Mouse (Mus musculus): ENCODE measurements around the gene Actr2. TPM values are rescaled to one million over a fixed set of nuclear protein-coding genes. Genes with fewer than 3 reads are reported as not detected.
"Not testable (repeated sequence)": the region's sequence is repeated elsewhere in the genome, so short reads cannot be mapped to it uniquely, and the experiment has no call there.

Actr2 gene
- 111 and 120 TPM in 2 replicates for polyA plus RNA-seq (2015; fragmentation: Nextera tagmentation; extraction: Ambion mirVana)

DNA sequence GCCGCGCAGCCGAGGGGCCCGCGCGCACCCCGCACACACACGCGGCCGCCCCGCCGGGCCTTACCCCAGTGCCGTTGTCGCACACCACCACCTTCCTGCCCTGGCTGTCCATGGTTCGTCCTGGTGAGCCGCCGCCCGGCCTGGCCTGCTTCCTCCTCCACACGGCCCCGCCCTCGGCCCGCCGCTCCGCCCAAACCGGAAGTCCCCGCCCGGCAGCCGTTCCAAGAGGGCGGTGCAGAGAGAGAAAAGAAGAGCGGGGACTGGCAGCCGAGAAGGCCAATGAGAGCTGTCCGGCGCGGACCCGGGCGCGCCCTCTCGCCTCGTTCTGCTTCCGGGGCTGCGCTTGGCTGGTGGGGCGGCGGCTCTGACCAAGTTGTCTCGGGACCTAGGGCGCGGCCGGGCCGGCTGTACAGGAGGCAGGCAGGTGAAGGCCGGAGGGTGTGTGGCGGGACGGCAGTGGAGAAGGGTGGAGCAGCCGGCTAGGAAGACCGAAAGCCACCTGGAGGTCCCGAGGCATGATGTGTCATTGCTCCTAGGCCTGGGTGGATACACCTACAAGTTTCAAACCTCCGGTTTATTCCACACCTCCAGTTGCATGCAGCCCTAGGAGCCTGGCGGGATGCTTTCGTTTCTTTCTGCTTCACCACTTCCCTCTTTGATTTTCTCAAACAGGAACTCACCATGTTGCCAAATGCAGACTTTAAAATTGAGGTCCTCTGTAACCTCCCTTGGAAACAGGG is at the start of gene Actr2:
Actr2 (minus strand) TSS at position 173 of the 740 bp plus-strand sequence.
- H3K9ac ChIP-seq (ENCODE audit: low read length) = peak within 1 kb of the TSS; percentile 93
- peak within 1 kb of the TSS; percentile 94 for H3K4me3 ChIP-seq (ENCODE audit: low read length)
- H3K27me3 ChIP-seq (ENCODE audit: control insufficient read depth, insufficient read depth, low read depth, low read length) = no peaks in the 10 kb centered on the region
- peaks cover 9% of the 10 kb centered on the region for H3K4me1 ChIP-seq (replicated peaks; ENCODE audit: control insufficient read depth, insufficient read depth, low read length)
- H3K9me3 ChIP-seq (ENCODE audit: control insufficient read depth, low read length) = no peaks in the 10 kb centered on the region
- WGBS = under 1% methylated on average over 44 of the region's 57 CpGs
- peak within 1 kb of the TSS; percentile 95 for H3K27ac ChIP-seq (ENCODE audit: low read length)
- peak within 1 kb of the TSS; percentile 84 for H3K4me2 ChIP-seq (ENCODE audit: low read depth, low read length)
- peak; percentile 99 for ATAC-seq (ENCODE audit: low read depth)
- 0 out of 2 replicates have a peak, but pooled peaks cover 2% of the 10 kb centered on the region for H3K36me3 ChIP-seq (ENCODE audit: control insufficient read depth, insufficient read depth, low read length)

DNA sequence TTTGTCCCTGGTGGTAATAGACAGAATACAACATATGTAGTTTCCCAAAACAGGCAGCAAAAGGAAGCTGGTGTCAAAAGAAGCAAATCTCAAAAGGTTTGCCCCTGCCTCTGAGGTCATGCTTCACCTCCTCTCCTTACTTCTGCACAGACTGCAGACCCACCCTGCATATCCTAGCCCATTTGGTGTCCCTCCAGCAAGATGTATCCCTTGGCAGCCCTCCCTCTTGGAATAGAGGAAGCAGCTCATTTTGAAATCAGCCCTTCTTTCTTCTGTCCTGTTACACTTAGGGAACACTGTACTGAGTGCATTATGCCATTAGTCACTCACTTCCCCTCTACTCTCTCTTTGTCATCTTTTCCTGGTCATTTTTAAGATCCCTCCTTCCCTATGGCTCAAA is 46.2 kb upstream of the Actr2 start:
- Histone ChIP-seq H3K4me3 (ENCODE audit: low read length) (no peak overlapping the region), H3K9me3 (ENCODE audit: control insufficient read depth, low read length) (no peaks in the 10 kb centered on the region), H3K4me1 (replicated peaks; ENCODE audit: control insufficient read depth, insufficient read depth, low read length) (no peaks in the 10 kb centered on the region), H3K27me3 (ENCODE audit: control insufficient read depth, insufficient read depth, low read depth, low read length) (no peaks in the 10 kb centered on the region), H3K9ac (ENCODE audit: low read length) (no peak overlapping the region), H3K36me3 (ENCODE audit: control insufficient read depth, insufficient read depth, low read length) (no peaks in the 10 kb centered on the region), H3K27ac (ENCODE audit: low read length) (no peak overlapping the region), H3K4me2 (ENCODE audit: low read depth, low read length) (no peak overlapping the region)
- no peak for ATAC-seq (ENCODE audit: low read depth)

DNA sequence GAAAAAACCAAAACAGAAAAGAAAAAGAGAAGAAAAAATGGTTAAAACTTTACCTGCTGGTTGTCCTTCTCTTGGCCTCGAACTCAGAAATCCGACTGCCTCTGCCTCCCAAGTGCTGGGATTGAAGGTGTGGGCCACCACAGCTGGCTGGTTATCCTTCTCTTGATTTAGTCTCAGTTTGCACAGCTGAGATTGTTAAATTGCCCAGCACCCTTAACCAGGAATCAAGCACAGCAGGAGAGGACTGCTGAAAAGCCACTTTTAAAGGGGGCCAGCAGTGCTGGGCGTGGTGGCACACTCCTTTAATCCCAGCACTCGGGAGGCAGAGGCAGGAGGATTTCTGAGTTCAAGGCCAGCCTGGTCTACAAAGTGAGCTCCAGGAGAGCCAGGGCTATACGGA is 40.8 kb upstream of the Actr2 start:
- H3K27ac ChIP-seq (ENCODE audit: low read length); ATAC-seq (ENCODE audit: low read depth); H3K9ac ChIP-seq (ENCODE audit: low read length); H3K9me3 ChIP-seq (ENCODE audit: control insufficient read depth, low read length); H3K4me3 ChIP-seq (ENCODE audit: low read length); H3K4me1 ChIP-seq (replicated peaks; ENCODE audit: control insufficient read depth, insufficient read depth, low read length); H3K36me3 ChIP-seq (ENCODE audit: control insufficient read depth, insufficient read depth, low read length); H3K4me2 ChIP-seq (ENCODE audit: low read depth, low read length); H3K27me3 ChIP-seq (ENCODE audit: control insufficient read depth, insufficient read depth, low read depth, low read length): not testable (repeated sequence)
- WGBS = 85% methylated on average over 5 of the region's 5 CpGs

DNA sequence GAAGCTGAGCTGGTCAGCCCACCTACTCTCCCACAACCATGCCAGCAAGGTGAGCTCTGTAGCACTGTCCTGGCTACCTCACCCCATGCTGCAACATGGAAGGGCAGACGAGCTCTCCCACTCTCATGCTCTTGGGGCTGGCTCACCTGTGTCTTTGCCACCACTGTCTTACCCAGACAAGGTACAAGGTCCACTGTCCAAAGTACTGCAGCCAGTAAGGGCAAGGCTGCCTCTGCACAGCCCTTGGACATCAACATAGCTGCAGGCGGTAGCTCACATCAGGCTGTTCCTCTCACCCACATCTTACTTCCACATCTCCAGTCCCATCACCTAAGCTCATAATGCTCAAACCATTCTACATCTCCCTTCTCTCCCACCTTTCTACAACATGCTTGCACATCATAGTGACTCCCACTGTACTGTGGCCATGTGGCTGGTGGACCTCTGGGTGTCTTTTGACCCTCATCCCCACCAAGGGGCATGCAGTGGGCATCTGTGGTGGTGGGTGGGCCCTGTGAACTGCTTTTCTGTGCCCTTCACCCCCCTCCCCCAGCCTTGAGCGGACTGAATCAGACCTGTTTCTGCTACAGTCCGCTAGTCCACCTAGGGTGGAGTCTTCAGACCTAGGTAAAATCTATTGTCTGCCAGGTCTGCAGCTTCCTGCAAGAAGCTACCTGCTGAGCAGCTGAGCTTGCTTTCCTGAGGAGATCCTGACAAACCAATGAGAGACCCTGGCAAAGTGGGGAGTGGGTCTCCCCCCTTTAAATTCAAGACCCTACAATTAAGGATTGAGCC is 39.6 kb upstream of the Actr2 start:
- Histone ChIP-seq H3K27ac (ENCODE audit: low read length) (no peak overlapping the region), H3K4me2 (ENCODE audit: low read depth, low read length) (no peak overlapping the region), H3K9me3 (ENCODE audit: control insufficient read depth, low read length) (no peaks in the 10 kb centered on the region), H3K9ac (ENCODE audit: low read length) (no peak overlapping the region), H3K36me3 (ENCODE audit: control insufficient read depth, insufficient read depth, low read length) (no peaks in the 10 kb centered on the region), H3K4me3 (ENCODE audit: low read length) (no peak overlapping the region), H3K4me1 (replicated peaks; ENCODE audit: control insufficient read depth, insufficient read depth, low read length) (no peaks in the 10 kb centered on the region), H3K27me3 (ENCODE audit: control insufficient read depth, insufficient read depth, low read depth, low read length) (no peaks in the 10 kb centered on the region)
- 83% methylated on average over 4 of the region's 4 CpGs for WGBS
- ATAC-seq (ENCODE audit: low read depth) = no peak

DNA sequence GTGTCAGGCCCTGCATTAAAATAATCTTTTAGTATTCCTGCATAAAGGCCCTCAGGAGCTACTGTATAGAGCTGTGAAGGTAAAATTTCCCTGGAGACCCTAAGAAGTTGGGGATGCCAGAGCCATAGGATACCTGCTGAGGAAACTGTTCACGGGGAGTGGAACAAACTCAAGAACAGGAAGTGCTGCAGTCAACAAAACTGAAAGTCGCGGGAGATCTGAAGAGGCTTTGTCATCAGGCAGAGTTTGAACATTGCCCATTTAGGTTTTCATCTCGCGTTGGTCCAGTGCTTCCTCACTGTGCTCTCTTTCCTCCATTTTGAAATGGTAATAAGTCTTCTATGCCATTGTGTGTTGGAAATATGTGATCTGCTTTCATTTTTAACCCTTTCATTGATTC is 38.6 kb upstream of the Actr2 start:
- Histone ChIP-seq H3K27ac (ENCODE audit: low read length) (no peak overlapping the region), H3K27me3 (ENCODE audit: control insufficient read depth, insufficient read depth, low read depth, low read length) (no peaks in the 10 kb centered on the region), H3K4me2 (ENCODE audit: low read depth, low read length) (no peak overlapping the region), H3K36me3 (ENCODE audit: control insufficient read depth, insufficient read depth, low read length) (no peaks in the 10 kb centered on the region), H3K9ac (ENCODE audit: low read length) (no peak overlapping the region), H3K9me3 (ENCODE audit: control insufficient read depth, low read length) (no peaks in the 10 kb centered on the region), H3K4me1 (replicated peaks; ENCODE audit: control insufficient read depth, insufficient read depth, low read length) (no peaks in the 10 kb centered on the region), H3K4me3 (ENCODE audit: low read length) (no peak overlapping the region)
- WGBS = 74% methylated on average over 5 of the region's 5 CpGs
- no peak for ATAC-seq (ENCODE audit: low read depth)

DNA sequence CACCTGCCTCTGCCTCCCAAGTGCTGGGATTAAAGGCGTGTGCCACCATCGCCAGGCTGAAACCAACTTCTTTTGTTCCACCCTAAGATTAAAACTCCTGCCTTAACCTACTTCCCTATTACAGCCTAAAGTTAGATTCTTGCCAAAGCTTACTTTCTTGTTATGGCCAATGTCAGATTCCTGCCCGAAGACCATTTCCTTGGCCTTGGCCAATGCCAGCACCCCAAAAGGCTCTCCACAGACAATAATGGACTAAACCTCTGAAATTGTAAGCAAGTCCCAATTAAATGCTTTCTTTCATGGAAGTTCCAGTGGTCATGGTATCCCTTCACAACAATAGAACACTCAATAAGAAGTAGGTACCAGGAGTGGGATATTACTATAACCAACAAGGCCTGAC is 37.2 kb upstream of the Actr2 start:
- no peak overlapping the region for H3K4me3 ChIP-seq (ENCODE audit: low read length)
- 93% methylated on average over 3 of the region's 3 CpGs for WGBS
- no peak for ATAC-seq (ENCODE audit: low read depth)
- H3K27me3 ChIP-seq (ENCODE audit: control insufficient read depth, insufficient read depth, low read depth, low read length) = no peaks in the 10 kb centered on the region
- H3K4me1 ChIP-seq (replicated peaks; ENCODE audit: control insufficient read depth, insufficient read depth, low read length) = no peaks in the 10 kb centered on the region
- H3K27ac ChIP-seq (ENCODE audit: low read length) = no peak overlapping the region
- no peak overlapping the region for H3K4me2 ChIP-seq (ENCODE audit: low read depth, low read length)
- no peaks in the 10 kb centered on the region for H3K36me3 ChIP-seq (ENCODE audit: control insufficient read depth, insufficient read depth, low read length)
- no peaks in the 10 kb centered on the region for H3K9me3 ChIP-seq (ENCODE audit: control insufficient read depth, low read length)
- no peak overlapping the region for H3K9ac ChIP-seq (ENCODE audit: low read length)

DNA sequence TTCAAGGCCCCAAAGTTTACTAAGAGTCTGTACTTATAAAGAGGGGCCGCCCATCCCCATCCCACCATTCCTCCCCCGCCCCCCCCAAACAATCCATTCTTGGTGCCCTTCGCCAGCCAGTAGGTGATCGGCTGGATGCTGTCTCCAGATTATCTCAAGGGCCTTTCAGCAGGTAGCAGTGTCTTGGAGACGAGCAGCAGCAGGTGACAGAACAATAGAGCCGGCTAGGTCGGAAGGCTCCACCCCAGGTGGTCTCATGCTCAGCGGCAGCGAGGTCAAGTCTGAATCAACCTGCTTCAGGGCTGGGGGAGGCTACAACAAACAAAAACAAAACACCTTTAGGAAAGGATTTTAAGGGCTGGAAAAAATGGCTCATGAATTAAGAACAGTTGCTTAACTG is 32.7 kb upstream of the Actr2 start:
- Histone ChIP-seq H3K9me3 (ENCODE audit: control insufficient read depth, low read length) (no peaks in the 10 kb centered on the region), H3K4me2 (ENCODE audit: low read depth, low read length) (no peak overlapping the region), H3K4me1 (replicated peaks; ENCODE audit: control insufficient read depth, insufficient read depth, low read length) (no peaks in the 10 kb centered on the region), H3K4me3 (ENCODE audit: low read length) (no peak overlapping the region), H3K27me3 (ENCODE audit: control insufficient read depth, insufficient read depth, low read depth, low read length) (no peaks in the 10 kb centered on the region), H3K27ac (ENCODE audit: low read length) (no peak overlapping the region), H3K9ac (ENCODE audit: low read length) (no peak overlapping the region), H3K36me3 (ENCODE audit: control insufficient read depth, insufficient read depth, low read length) (no peaks in the 10 kb centered on the region)
- no peak for ATAC-seq (ENCODE audit: low read depth)
- WGBS = 45% methylated on average over 9 of the region's 9 CpGs

DNA sequence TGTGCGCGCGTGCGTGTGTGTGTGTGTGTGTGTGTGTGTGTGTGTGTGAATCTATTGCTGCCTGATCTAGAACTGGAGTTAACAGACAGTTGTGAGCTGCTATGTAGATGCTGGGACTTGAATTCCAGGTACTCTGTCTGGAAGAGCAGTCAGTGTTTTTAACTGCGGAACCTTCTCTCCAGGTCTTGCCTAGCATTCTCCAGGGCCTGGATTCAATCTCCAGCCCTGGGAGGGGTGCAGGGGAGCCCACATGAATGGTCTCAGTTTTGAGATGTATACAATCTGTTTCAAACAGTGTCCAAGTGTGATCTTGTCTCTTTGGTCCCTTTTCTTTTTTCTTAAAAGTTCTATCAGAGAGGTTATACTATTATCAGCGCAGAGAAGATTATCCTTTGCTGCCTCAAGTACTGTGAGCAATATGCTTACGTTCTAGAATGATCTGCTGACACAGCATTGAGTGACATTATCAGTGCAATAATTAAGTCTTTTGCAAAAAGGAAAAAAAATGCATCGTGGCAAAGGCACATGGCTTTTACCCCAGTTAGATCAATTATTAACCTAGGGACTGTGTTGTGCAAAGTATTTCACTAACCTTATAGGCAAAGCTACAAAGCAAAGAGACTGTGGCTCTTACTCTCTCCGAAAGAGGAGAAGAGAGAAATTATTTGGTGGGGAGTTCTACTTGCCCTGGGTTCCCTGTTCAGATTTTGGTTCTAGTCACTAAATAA is 32.0 kb upstream of the Actr2 start:
- no peak for ATAC-seq (ENCODE audit: low read depth)
- H3K27me3 ChIP-seq (ENCODE audit: control insufficient read depth, insufficient read depth, low read depth, low read length) = no peaks in the 10 kb centered on the region
- H3K4me3 ChIP-seq (ENCODE audit: low read length) = no peak overlapping the region
- H3K4me1 ChIP-seq (replicated peaks; ENCODE audit: control insufficient read depth, insufficient read depth, low read length) = no peaks in the 10 kb centered on the region
- no peak overlapping the region for H3K27ac ChIP-seq (ENCODE audit: low read length)
- H3K36me3 ChIP-seq (ENCODE audit: control insufficient read depth, insufficient read depth, low read length) = no peaks in the 10 kb centered on the region
- no peaks in the 10 kb centered on the region for H3K9me3 ChIP-seq (ENCODE audit: control insufficient read depth, low read length)
- 76% methylated on average over 9 of the region's 9 CpGs for WGBS
- no peak overlapping the region for H3K4me2 ChIP-seq (ENCODE audit: low read depth, low read length)
- no peak overlapping the region for H3K9ac ChIP-seq (ENCODE audit: low read length)

DNA sequence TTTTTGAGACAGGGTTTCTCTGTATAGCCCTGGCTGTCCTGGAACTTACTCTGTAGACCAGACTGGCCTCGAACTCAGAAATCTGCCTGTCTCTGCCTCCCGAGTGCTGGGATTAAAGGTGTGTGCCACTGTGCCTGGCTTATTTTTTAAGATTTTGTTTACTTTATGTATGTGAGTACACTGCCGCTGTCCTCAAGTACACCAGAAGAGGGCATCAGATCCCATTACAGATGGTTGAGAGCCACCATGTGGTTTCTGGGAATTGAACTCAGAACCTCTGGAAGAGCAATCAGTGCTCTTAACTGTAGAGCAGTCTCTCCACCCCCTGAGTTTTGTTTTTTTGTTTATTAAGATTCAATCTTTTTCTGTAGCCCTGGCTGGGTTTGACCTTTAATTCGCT is 31.0 kb upstream of the Actr2 start:
- H3K4me1 ChIP-seq (replicated peaks; ENCODE audit: control insufficient read depth, insufficient read depth, low read length); H3K4me3 ChIP-seq (ENCODE audit: low read length); ATAC-seq (ENCODE audit: low read depth); H3K36me3 ChIP-seq (ENCODE audit: control insufficient read depth, insufficient read depth, low read length); H3K4me2 ChIP-seq (ENCODE audit: low read depth, low read length); H3K9ac ChIP-seq (ENCODE audit: low read length); H3K9me3 ChIP-seq (ENCODE audit: control insufficient read depth, low read length); H3K27me3 ChIP-seq (ENCODE audit: control insufficient read depth, insufficient read depth, low read depth, low read length); H3K27ac ChIP-seq (ENCODE audit: low read length): not testable (repeated sequence)
- WGBS = 80% methylated on average over 4 of the region's 4 CpGs

Data from lung, embryonic 16.5 days (tissue).